Mouse (Mus musculus) neural tube, embryonic 11.5 days (tissue): ENCODE measurements around the gene Ubac1. TPM values are rescaled to one million over a fixed set of nuclear protein-coding genes. Genes with fewer than 3 reads are reported as not detected.

Source experiments
- ATAC-seq: fragments of 200-750 bp; cut with Nextera tagmentation; 2 replicates; pipeline ENCODE4 v1.8.0; 2017; ENCODE audit warnings: moderate number of reproducible peaks, mild to moderate bottlenecking, moderate TSS enrichment, moderate library complexity; ENCODE audit not compliant: insufficient read depth, low FRiP score, low TSS enrichment
- DNase-seq: peaks from one replicate; pipeline ENCODE4 v3.0.0-alpha.2; 2015; ENCODE audit warnings: low spot score
- H3K27ac ChIP-seq: fragments of 300-500 bp; sonication (generic); 2 replicates; pipeline ENCODE4 v1.5.1; 2014; ENCODE audit warnings: low read depth, mild to moderate bottlenecking, low read length
- H3K27me3 ChIP-seq: fragments of 300-500 bp; sonication (generic); 2 replicates; pipeline ENCODE4 v1.6.1; 2014; ENCODE audit warnings: mild to moderate bottlenecking, low read length, mixed read lengths; ENCODE audit not compliant: control insufficient read depth, insufficient read depth
- H3K36me3 ChIP-seq: fragments of 300-500 bp; sonication (generic); 2 replicates; pipeline ENCODE4 v1.6.1; 2014; ENCODE audit warnings: mild to moderate bottlenecking, low read length, moderate library complexity, mixed read lengths; ENCODE audit not compliant: control insufficient read depth, insufficient read depth
- H3K4me1 ChIP-seq: fragments of 300-500 bp; sonication (generic); 2 replicates; pipeline ENCODE4 v1.6.1; 2014; ENCODE audit warnings: low read length, mixed read lengths; ENCODE audit not compliant: control insufficient read depth, insufficient read depth
- H3K4me2 ChIP-seq: fragments of 300-500 bp; sonication (generic); 2 replicates; pipeline ENCODE4 v1.6.1; 2014; ENCODE audit warnings: low read depth, mild to moderate bottlenecking, moderate library complexity
- H3K4me3 ChIP-seq: fragments of 300-500 bp; sonication (generic); 2 replicates; pipeline ENCODE4 v1.5.1; 2014; ENCODE audit warnings: low read depth, low read length
- H3K9ac ChIP-seq: fragments of 300-500 bp; sonication (generic); 2 replicates; pipeline ENCODE4 v1.6.1; 2014; ENCODE audit warnings: mild to moderate bottlenecking, low read length
- H3K9me3 ChIP-seq: fragments of 300-500 bp; sonication (generic); 2 replicates; pipeline ENCODE4 v1.6.1; 2016; ENCODE audit warnings: low read length; ENCODE audit not compliant: control insufficient read depth
- WGBS: fragments of 180-500 bp; shearing (Covaris S2); extraction: QIAGEN DNeasy Blood & Tissue Kit; methylation state at CpG from one replicate; pipeline ENCODE4 v1.1.7; 2014; 5-methylcytosine and 5-hydroxymethylcytosine counted together
- polyA plus RNA-seq: library from polyadenylated mRNA; unstranded; fragments of >200 nt; fragmentation: Nextera tagmentation; extraction: Ambion mirVana; gene quantifications from 2 replicates; pipeline ENCODE4 v1.2.1, GENCODE M21; 2014

Gene Ubac1
- polyA plus RNA-seq, 1 experiment from 2014 or later: 114 TPM

DNA sequence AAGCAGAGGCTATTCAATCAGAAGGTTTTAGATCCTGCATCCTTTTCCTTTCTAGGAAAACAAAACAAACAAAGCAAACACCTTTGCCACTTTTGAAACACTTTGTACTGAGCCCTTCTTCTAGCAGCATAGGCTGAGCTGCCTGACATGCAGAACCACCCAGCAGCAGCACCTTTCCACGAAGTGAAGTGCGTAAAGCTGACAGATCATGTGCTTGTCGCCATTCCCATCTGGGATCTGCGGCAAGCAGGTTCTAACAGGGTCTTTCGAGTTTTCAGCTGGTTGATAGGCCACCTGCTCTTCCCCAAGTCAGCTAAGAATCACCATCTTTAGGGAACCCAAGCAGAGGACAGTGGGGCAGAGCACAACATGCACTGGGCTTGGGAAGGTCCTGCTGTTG lies 34.7 kb upstream of the Ubac1 start:
- no peak for ATAC-seq
- WGBS: 75% methylated on average over 5 of the region's 5 CpGs
- H3K27me3 ChIP-seq: no peaks in the 10 kb centered on the region

DNA sequence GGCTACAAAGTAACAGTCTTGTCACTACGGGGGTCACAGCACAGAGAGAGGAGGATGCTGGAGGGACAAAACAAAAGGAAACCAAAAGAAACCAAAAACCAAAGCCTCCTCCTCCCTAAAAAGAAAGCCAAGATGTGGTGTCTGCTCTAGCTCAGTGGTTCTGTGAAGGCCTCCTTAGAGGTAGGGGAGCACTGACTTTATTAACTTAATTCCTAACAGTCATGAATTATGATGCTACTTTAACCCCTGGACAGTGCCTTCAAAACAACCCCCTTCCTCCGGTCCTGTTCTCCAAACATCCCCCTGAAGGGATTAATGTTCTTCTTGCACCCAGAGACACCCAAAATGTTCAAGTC lies 34.2 kb upstream of the Ubac1 start:
- WGBS: 46% methylated on average over 2 of the region's 2 CpGs
- DNase-seq: no peak

More for the DNA sequence above, 34.7 kb upstream of the Ubac1 start:
- Histone ChIP-seq H3K4me3 (no peak overlapping the region), H3K4me1 (no peaks in the 10 kb centered on the region), H3K4me2 (no peak overlapping the region), H3K27ac (no peak overlapping the region), H3K36me3 (no peaks in the 10 kb centered on the region), H3K9ac (no peak overlapping the region), H3K9me3 (no peaks in the 10 kb centered on the region)
- no peak for DNase-seq

DNA sequence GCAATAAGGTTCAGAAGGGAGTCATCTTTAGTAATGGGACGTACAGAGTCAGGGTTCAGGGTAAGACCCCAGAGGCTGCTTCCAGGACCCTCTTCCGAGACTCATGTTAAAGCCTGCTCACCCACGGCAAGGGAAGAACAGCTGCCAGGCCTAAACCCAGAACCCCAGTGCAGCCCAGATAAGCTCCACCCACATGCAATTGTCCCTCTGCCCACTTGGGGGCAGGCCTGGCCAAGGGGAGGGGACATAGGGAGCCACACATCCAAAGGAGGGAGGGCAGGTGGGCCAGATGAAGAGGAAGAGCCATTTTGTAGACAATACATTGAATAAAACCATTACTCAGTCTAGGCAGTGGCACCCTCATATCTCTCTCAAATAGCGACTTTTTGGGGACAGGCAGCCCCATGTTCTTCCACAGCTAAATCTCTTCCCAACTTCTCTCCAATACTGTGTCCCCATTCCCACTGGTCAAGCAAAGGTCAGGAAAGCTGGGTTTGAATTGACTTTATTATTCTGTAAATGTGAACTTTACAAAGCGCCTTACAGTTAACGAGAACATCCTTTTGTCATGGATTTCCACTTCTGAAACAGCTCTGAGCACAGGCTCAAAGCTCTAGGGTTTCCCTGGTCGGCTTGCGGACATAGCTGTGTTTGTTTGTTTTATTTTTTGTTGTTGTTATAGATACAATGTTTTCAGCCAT lies 33.6 kb upstream of the Ubac1 start:
- Histone ChIP-seq H3K27me3 (no peaks in the 10 kb centered on the region), H3K27ac (no peak overlapping the region), H3K9me3 (no peaks in the 10 kb centered on the region), H3K4me1 (no peaks in the 10 kb centered on the region), H3K4me3 (no peak overlapping the region), H3K9ac (no peak overlapping the region), H3K36me3 (no peaks in the 10 kb centered on the region), H3K4me2 (no peak overlapping the region)
- peak; percentile 84 for DNase-seq
- 34% methylated on average over 8 of the region's 8 CpGs for WGBS
- peak; percentile 72; the same call in 1 of the 2 replicates for ATAC-seq

More for the DNA sequence above, 34.2 kb upstream of the Ubac1 start:
- H3K36me3 ChIP-seq: no peaks in the 10 kb centered on the region
- H3K4me2 ChIP-seq: no peak overlapping the region
- H3K27ac ChIP-seq: no peak overlapping the region
- H3K9ac ChIP-seq: no peak overlapping the region
- no peaks in the 10 kb centered on the region for H3K9me3 ChIP-seq
- no peak overlapping the region for H3K4me3 ChIP-seq
- no peak for ATAC-seq
- H3K27me3 ChIP-seq: no peaks in the 10 kb centered on the region
- no peaks in the 10 kb centered on the region for H3K4me1 ChIP-seq

GRCm38 (mm10) chr2:26052806-26053205 lies 31.3 kb upstream of the Ubac1 start:
- H3K4me1 ChIP-seq: no peaks in the 10 kb centered on the region
- H3K9me3 ChIP-seq: no peaks in the 10 kb centered on the region
- no peak overlapping the region for H3K4me3 ChIP-seq
- no peaks in the 10 kb centered on the region for H3K36me3 ChIP-seq
- 45% methylated on average over 4 of the region's 4 CpGs for WGBS
- H3K9ac ChIP-seq: no peak overlapping the region
- no peaks in the 10 kb centered on the region for H3K27me3 ChIP-seq
- ATAC-seq (no peak), DNase-seq (no peak)
- H3K27ac ChIP-seq: no peak overlapping the region
- H3K4me2 ChIP-seq: no peak overlapping the region

DNA sequence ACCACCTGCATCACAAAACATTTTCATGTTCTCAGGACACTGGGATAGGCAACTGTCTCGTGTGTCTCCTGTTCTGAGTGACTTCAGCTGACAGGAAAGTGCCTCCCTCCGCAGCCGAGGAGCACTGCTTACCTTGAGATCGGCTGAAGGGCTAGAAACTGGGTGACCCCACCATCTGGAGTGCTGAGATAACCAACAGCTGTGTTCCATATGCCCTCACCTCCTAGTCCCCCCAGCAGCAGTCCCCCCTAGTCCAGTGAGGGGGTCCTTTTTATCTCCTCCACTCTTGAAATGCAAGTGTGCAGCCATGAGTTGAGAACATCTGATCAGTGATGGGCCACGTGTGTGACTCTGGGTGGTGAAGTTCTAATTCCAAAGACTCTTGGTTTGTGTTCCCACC lies 27.3 kb upstream of the Ubac1 start:
- H3K4me2 ChIP-seq: no peak overlapping the region
- no peaks in the 10 kb centered on the region for H3K4me1 ChIP-seq
- no peak for ATAC-seq
- no peak overlapping the region for H3K27ac ChIP-seq
- H3K27me3 ChIP-seq: no peaks in the 10 kb centered on the region
- WGBS: 61% methylated on average over 5 of the region's 5 CpGs
- no peaks in the 10 kb centered on the region for H3K36me3 ChIP-seq
- no peaks in the 10 kb centered on the region for H3K9me3 ChIP-seq
- H3K4me3 ChIP-seq: no peak overlapping the region
- no peak for DNase-seq
- H3K9ac ChIP-seq: no peak overlapping the region

DNA sequence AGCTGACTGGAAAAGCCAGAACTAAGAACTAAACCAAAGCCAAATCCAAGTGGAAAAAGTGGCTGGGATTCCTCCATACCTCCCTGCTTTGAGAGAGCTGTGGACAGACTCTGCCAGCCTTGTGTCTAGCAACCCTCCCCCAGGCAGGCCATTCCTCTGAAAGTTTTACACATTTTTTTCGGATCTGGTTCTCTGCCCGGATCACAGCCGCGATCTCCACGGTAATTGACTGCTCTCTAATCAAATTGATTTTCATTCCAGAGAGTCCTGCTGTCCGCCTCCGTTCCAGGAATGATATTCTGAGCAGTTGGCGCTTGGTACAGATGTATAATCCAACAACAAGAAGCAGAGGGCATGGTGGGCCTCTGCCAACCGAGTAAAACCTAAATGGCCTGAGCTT lies 22.7 kb upstream of the Ubac1 start:
- Histone ChIP-seq H3K27me3 (peaks cover 2% of the 10 kb centered on the region; the same call in 1 of the 2 replicates), H3K4me3 (no peak overlapping the region), H3K4me2 (no peak overlapping the region), H3K36me3 (no peaks in the 10 kb centered on the region), H3K27ac (no peak overlapping the region), H3K9ac (no peak overlapping the region), H3K4me1 (no peaks in the 10 kb centered on the region), H3K9me3 (no peaks in the 10 kb centered on the region)
- WGBS: 88% methylated on average over 9 of the region's 9 CpGs
- DNase-seq: no peak
- no peak for ATAC-seq

DNA sequence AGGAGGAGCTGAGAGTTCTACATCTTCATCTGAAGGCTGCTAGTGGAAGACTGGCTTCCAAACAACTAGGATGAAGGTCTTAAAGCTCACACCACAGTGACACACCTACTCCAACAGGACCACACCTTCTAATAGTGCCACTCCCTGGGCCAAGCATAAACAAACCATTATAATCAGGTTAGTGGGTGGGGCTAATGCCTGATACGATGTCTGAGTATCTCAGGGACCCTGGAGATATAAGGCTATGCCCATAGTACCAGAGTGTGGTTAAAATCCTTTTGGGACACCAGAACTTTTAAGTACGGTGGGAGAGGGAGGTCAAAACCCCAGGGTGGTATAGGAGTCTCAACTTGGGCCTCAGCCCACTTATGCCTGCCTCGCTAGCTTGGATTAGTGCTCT lies 21.1 kb upstream of the Ubac1 start:
- Histone ChIP-seq H3K9ac (no peak overlapping the region), H3K9me3 (no peaks in the 10 kb centered on the region), H3K4me1 (no peaks in the 10 kb centered on the region), H3K36me3 (no peaks in the 10 kb centered on the region), H3K27ac (no peak overlapping the region), H3K4me3 (no peak overlapping the region), H3K4me2 (no peak overlapping the region), H3K27me3 (peaks cover 2% of the 10 kb centered on the region; the same call in 1 of the 2 replicates)
- DNase-seq (no peak), ATAC-seq (no peak)
- WGBS: 89% methylated on average over 3 of the region's 3 CpGs

DNA sequence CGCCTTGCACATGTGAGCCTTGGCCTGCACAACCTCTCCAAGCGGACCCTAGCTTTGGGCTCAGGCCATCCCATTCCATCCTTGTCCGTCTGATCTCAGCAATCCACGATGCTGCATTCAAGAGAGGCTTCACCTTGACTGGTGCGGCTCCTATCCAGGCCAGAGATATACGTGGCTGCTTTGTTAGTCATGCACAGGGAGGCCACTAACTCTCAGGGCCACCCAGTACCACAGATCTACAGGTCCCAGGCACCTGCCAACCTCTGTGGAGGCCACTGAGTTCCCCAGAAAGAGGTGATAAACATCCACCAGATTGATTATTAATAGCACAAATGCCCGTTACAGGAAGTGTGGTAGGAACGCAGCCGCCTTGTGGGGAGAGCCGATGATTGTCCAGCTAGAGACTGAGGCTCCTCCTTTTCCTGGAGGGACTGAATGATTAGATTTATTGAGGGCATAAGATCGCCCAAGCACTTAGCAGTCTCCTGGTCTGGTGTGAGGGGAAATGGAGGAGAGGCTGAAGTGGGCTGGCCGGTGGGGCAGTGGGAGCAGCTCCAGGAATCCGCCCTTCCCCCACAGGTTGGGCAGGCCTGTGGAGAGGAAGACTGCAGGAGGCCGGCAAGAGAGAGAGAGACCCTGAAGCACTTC lies 19.7 kb upstream of the Ubac1 start:
- Histone ChIP-seq H3K4me1 (no peaks in the 10 kb centered on the region), H3K36me3 (no peaks in the 10 kb centered on the region), H3K4me3 (no peak overlapping the region), H3K4me2 (no peak overlapping the region), H3K27me3 (peaks cover 2% of the 10 kb centered on the region; the same call in 1 of the 2 replicates), H3K9me3 (no peaks in the 10 kb centered on the region), H3K9ac (no peak overlapping the region; the same call in 1 of the 2 replicates), H3K27ac (no peak overlapping the region)
- WGBS: 55% methylated on average over 14 of the region's 14 CpGs
- ATAC-seq: no peak
- DNase-seq: no peak

DNA sequence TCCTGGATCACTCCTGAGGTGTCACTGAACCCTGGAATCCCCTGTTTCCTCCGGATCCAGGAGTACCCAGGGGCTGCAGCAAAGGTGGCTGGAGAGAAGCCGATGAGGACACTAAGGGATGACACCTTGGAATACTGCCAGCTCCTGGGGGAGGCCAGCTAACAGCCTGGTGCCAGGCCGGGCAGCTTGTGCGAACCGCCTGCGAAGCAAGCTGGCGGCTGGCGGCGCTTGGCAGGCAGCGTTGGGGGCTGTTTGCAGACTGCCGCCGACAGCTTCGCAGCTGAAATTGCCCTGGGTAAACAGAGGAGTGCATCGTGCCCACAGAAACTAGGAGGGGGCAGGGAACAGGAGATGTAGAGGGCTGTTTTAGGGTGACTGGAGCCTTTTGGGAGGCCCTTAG lies 18.4 kb upstream of the Ubac1 start:
- Histone ChIP-seq H3K9me3 (no peaks in the 10 kb centered on the region), H3K4me3 (no peak overlapping the region), H3K27me3 (peaks cover 2% of the 10 kb centered on the region; the same call in 1 of the 2 replicates), H3K36me3 (no peaks in the 10 kb centered on the region), H3K27ac (no peak overlapping the region), H3K9ac (no peak overlapping the region), H3K4me1 (no peaks in the 10 kb centered on the region), H3K4me2 (no peak overlapping the region)
- 79% methylated on average over 14 of the region's 14 CpGs for WGBS
- DNase-seq (no peak), ATAC-seq (no peak)
